28 mouse cellular contexts compared by ENCODE assay signal in genomic region chr12:11397029-11397428, GRCm38 (mm10). TPM values are rescaled to one million over a fixed set of nuclear protein-coding genes. Genes with fewer than 3 reads are reported as not detected.
"Had no signal": no experiment of that assay in that cellular context is flagged by ENCODE, and none has a peak within 500 bp of the region (broad histone marks: within the 10 kb centered on the region; RNA-seq: fewer than 3 reads in every experiment).

No protein-coding gene starts in this region.

- DNase-seq: cerebellum, adult 9-10 months; cerebellum, postnatal 10 days; cerebellum, postnatal 14 days; cerebellum, postnatal 25 days; cerebellum, postnatal 36 days; embryo, embryonic 11 days; forebrain, postnatal 0 days; gastrocnemius, adult 2 months; gastrocnemius, postnatal 10 days; gastrocnemius, postnatal 14 days; gastrocnemius, postnatal 25 days; gastrocnemius, postnatal 36 days; heart, adult 11 months; heart, adult 18-20 months; heart, adult 2 months had no signal

- H3K9me3 ChIP-seq: embryonic facial prominence, embryonic 10.5 days; embryonic facial prominence, embryonic 12.5 days; embryonic facial prominence, embryonic 13.5 days; embryonic facial prominence, embryonic 15.5 days; forebrain, embryonic 10.5 days; forebrain, embryonic 12.5 days; forebrain, embryonic 13.5 days; forebrain, embryonic 15.5 days; heart, embryonic 10.5 days had no signal

- H3K4me1 ChIP-seq: embryonic facial prominence, embryonic 12.5 days; forebrain, embryonic 12.5 days; forebrain, embryonic 13.5 days; forebrain, embryonic 15.5 days had no signal

- H3K4me3 ChIP-seq: embryonic facial prominence, embryonic 10.5 days; embryonic facial prominence, embryonic 12.5 days; embryonic facial prominence, embryonic 13.5 days; embryonic facial prominence, embryonic 15.5 days; erythroblast, embryonic 14.5 days; forebrain, embryonic 10.5 days; forebrain, embryonic 12.5 days; forebrain, embryonic 13.5 days; forebrain, embryonic 15.5 days; gastrocnemius, adult 2 months; heart, adult 2 months; heart, embryonic 10.5 days had no signal

- H3K27me3 ChIP-seq: embryonic facial prominence, embryonic 12.5 days; embryonic facial prominence, embryonic 13.5 days; embryonic facial prominence, embryonic 15.5 days; forebrain, embryonic 12.5 days; forebrain, embryonic 13.5 days; forebrain, embryonic 15.5 days had no signal

- H3K27ac ChIP-seq: embryonic facial prominence, embryonic 10.5 days; embryonic facial prominence, embryonic 12.5 days; embryonic facial prominence, embryonic 13.5 days; embryonic facial prominence, embryonic 15.5 days; forebrain, embryonic 10.5 days; forebrain, embryonic 12.5 days; forebrain, embryonic 13.5 days; forebrain, embryonic 15.5 days; gastrocnemius, adult 2 months; heart, adult 2 months; heart, embryonic 10.5 days had no signal

- H3K36me3 ChIP-seq: embryonic facial prominence, embryonic 10.5 days; embryonic facial prominence, embryonic 12.5 days; embryonic facial prominence, embryonic 13.5 days; embryonic facial prominence, embryonic 15.5 days; forebrain, embryonic 10.5 days; forebrain, embryonic 12.5 days; forebrain, embryonic 15.5 days; heart, embryonic 10.5 days had no signal

- ATAC-seq: forebrain, embryonic 13.5 days; forebrain, embryonic 14.5 days; forebrain, embryonic 15.5 days; forebrain, embryonic 16.5 days; forebrain, postnatal 0 days had no signal

RNA-seq across cellular contexts. Expression of gene Vsnl1, which starts 39.4 kb away (rescaled TPM):
- polyA plus RNA-seq: erythroblast, embryonic 14.5 days had no signal

RNA-seq across cellular contexts. Expression of gene Rad51ap2, which starts 58.9 kb away (rescaled TPM):
- polyA plus RNA-seq: erythroblast, embryonic 14.5 days; gonadal fat pad, adult 2 months; heart, adult 2 months had no signal
